Mouse (Mus musculus) small intestine, adult 2 months (tissue): ENCODE results near the gene Adamts6. TPM values are rescaled to one million over a fixed set of nuclear protein-coding genes. Genes with fewer than 3 reads are reported as not detected.

ENCODE experiments used
- H3K27ac ChIP-seq: fragments of 200-500 bp; 2 replicates; pipeline ENCODE4 v1.5.1; 2012; ENCODE audit warnings: low read depth, low read length, control low read depth, inconsistent platforms; ENCODE audit not compliant: insufficient read depth
- H3K27me3 ChIP-seq: fragments of 200-500 bp; 2 replicates; pipeline ENCODE4 v1.6.1; 2012; ENCODE audit warnings: mild to moderate bottlenecking, moderate library complexity, low read length, inconsistent platforms; ENCODE audit not compliant: control insufficient read depth, insufficient read depth
- H3K36me3 ChIP-seq: fragments of 200-500 bp; 2 replicates; pipeline ENCODE4 v1.6.1; 2012; ENCODE audit warnings: mild to moderate bottlenecking, low read length, control low read depth, inconsistent platforms; ENCODE audit not compliant: control insufficient read depth, insufficient read depth
- H3K4me1 ChIP-seq: fragments of 200-500 bp; 2 replicates; pipeline ENCODE4 v1.6.1; 2012; ENCODE audit warnings: low read length, inconsistent platforms, mixed read lengths; ENCODE audit not compliant: control insufficient read depth, insufficient read depth, insufficient read length
- H3K4me3 ChIP-seq: fragments of 200-500 bp; 2 replicates; pipeline ENCODE4 v1.5.1; 2012; ENCODE audit warnings: low read depth, mild to moderate bottlenecking, control low read depth, inconsistent platforms, low read length, moderate library complexity
- CTCF ChIP-seq: fragments of 200-500 bp; IDR thresholded peaks from 2 replicates; pipeline ENCODE4 v1.5.1; 2012; ENCODE audit warnings: low read depth, mild to moderate bottlenecking, control low read depth, inconsistent platforms, low read length, moderate library complexity, mixed read lengths; ENCODE audit not compliant: insufficient replicate concordance, insufficient read length; ENCODE audit errors: extremely low read depth
- POLR2A ChIP-seq: fragments of 200-500 bp; IDR thresholded peaks from 2 replicates; pipeline ENCODE4 v1.6.1; 2012; ENCODE audit warnings: low read depth, mild to moderate bottlenecking, control low read depth, inconsistent platforms, low read length, moderate library complexity
- WGBS: fragments of 180-500 bp; shearing (Covaris S2); methylation state at CpG from one replicate; pipeline ENCODE4 v1.1.7; 2018; 5-methylcytosine and 5-hydroxymethylcytosine counted together
- polyA plus RNA-seq: library from polyadenylated mRNA; depleted of rRNA; stranded (reverse); fragments of >200 nt; gene quantifications from 2 replicates; pipeline ENCODE4 v1.2.3, GENCODE M21; 2012

The Adamts6 gene
- polyA plus RNA-seq, 1 experiment = 0.68 TPM

DNA sequence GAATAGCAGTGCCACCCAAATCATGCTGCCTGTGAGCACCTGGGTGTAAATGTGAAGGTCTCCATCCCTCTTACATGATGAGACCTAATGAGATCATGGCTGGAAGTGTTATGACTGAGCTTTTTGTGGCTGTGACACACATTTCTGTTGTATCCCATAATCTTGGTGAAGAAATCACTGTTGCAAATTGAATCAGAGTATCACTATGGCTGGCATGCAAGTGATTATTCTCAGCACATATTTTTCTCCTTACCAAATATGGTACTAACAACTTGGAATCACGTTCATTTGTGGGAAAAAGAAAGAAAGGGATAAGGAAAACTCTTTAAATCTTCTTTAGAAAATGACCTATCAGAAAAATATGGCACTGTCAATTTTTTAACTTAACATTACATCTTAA lies 180.4 kb downstream of the Adamts6 start:
- H3K27ac ChIP-seq = no peak overlapping the region
- TF ChIP-seq POLR2A = no peak
- no peak for TF ChIP-seq CTCF
- H3K4me3 ChIP-seq = no peak overlapping the region
- no peaks in the 10 kb centered on the region for H3K36me3 ChIP-seq
- 57% methylated on average over 1 of the region's 1 CpGs for WGBS
- H3K27me3 ChIP-seq = no peaks in the 10 kb centered on the region
- no peaks in the 10 kb centered on the region for H3K4me1 ChIP-seq

DNA sequence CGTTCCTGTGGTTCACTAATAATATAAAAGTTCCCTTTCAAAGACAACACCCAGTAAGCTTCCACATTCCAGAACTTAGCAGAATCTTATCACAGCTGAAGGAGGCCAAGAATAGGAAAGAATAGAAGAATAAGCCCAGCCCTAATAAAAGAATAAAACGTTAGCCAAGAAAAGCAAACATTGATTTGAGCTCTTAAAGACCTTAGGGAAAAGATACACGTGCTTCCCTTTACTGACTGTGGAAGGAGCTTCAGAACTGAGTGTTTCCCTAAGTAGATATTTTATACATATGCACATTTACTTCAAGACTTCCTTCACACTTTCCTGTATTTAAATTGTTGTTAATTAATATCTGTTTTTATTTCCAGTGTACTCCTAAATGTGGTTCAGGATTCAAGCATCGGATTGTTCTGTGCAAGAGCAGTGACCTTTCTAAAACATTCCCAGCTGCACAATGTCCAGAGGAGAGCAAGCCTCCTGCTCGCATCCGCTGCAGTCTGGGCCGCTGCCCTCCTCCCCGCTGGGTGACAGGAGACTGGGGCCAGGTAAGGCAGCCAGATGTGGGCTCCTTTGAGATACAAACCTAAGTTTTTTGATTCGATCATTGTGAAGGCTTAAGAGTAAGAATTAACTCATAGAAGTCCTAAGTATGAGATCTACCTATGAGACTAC lies 188.8 kb downstream of the Adamts6 start:
- H3K27ac ChIP-seq = no peak overlapping the region
- H3K27me3 ChIP-seq = no peaks in the 10 kb centered on the region
- H3K36me3 ChIP-seq = no peaks in the 10 kb centered on the region
- TF ChIP-seq POLR2A (no peak), CTCF (no peak)
- whole genome bisulfite sequencing = 61% methylated on average over 9 of the region's 9 CpGs
- H3K4me1 ChIP-seq = no peaks in the 10 kb centered on the region
- H3K4me3 ChIP-seq = no peak overlapping the region

DNA sequence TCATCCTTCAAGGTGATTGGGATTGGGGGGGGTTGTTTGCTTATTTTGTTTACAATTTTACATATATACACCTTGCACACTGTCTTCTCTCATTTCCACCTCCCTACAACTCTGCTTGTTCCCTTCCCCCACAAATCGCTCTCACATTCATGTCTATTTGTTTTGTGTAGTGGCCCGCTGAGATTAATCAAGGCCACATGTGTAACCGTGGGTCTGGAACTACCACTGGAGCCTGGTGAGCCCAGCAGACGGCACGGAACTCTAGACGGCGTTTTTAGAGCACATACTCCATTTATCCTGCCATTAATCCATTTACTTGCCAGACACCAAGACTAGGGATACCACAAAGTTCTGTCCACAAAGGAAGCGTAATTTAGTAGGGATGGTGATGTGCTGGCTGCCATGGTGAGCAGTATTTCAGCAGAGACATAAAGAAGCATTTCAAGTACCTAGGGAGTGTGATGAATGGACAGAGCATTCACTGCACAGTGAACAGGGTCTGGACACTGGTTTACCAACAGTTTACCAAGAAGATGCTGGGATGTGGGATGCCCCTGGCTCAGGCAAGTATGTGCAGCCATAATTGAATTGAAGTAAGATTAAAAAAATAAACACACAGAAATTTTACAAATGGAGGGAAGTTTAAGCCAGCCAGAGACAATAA lies 194.9 kb downstream of the Adamts6 start:
- Histone ChIP-seq H3K4me1 (no peaks in the 10 kb centered on the region), H3K27ac (no peak overlapping the region), H3K36me3 (no peaks in the 10 kb centered on the region), H3K4me3 (no peak overlapping the region), H3K27me3 (no peaks in the 10 kb centered on the region)
- WGBS = 76% methylated on average over 8 of the region's 8 CpGs
- no peak for TF ChIP-seq POLR2A
- no peak for TF ChIP-seq CTCF

DNA sequence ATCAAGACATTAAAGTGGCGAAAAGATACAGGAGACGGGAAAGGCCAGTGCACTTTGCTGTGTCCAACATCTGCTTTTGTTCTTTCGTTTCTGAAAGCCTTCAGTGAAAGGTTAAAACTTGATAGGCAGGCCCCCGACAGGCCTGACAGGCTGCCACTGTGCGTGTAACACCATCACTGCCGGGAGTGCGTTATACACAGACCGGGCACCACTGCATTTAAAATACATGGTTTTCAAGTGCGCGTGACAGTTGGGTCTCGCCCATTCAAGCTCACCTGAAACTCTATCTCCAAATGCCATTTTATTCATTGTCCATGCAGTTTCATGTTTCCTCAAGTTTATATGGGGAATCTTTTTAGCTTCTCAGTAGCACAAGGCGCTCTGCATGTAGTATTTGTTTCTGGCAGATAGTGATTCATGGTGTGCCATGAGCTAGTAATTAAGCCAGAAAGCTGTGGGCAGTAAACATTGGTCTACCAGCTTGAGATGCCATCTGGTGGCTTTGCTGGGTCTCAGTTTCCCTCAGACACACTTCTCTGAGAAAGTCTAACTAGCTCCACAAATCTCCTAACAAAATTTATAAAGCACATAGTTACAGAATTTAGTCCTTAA lies 195.6 kb downstream of the Adamts6 start:
- H3K27ac ChIP-seq = no peak overlapping the region
- TF ChIP-seq POLR2A = no peak
- no peaks in the 10 kb centered on the region for H3K27me3 ChIP-seq
- H3K36me3 ChIP-seq = no peaks in the 10 kb centered on the region
- 93% methylated on average over 12 of the region's 12 CpGs for WGBS
- H3K4me3 ChIP-seq = no peak overlapping the region
- no peaks in the 10 kb centered on the region for H3K4me1 ChIP-seq

DNA sequence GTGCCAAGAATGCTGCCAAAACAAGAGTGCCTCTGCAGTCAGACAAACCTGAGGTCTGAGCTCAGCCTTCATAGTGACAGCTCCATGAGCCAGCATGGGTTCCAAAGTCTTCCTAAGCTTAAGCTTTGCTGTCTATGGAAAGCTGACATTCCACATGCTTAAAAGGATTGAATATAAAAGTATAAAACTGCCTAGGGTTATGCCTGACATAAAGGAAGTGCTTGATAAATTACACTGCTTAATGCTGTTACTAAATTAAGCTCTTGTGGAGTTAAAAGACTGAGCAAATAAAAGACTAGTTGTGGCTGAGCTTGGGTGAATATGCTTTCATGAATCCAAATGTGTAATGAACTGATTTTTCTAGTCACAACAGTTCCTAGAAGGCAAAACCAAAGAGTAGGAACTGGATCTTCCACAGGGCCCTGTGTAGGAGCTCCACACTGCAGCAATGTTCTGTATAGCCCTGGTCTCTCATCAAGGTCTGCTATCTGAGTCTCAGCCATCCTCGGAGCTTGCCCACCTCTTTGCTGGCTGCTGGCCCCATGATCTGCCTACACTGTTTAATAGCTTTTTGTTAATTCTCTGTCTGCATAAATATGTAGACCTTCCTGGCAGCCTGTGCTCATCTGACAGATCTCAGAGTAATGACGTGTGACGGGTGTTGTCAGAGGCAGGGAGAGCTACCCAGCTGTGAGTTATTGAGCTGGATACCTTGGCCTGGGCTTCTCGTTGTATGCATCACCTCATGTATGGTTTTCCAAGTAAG lies 203.6 kb downstream of the Adamts6 start:
- Histone ChIP-seq H3K36me3 (no peaks in the 10 kb centered on the region), H3K27me3 (no peaks in the 10 kb centered on the region; the same call in 1 of the 2 replicates), H3K4me1 (no peaks in the 10 kb centered on the region), H3K27ac (no peak overlapping the region), H3K4me3 (no peak overlapping the region)
- 66% methylated on average over 4 of the region's 4 CpGs for WGBS
- TF ChIP-seq POLR2A (no peak), CTCF (no peak)

DNA sequence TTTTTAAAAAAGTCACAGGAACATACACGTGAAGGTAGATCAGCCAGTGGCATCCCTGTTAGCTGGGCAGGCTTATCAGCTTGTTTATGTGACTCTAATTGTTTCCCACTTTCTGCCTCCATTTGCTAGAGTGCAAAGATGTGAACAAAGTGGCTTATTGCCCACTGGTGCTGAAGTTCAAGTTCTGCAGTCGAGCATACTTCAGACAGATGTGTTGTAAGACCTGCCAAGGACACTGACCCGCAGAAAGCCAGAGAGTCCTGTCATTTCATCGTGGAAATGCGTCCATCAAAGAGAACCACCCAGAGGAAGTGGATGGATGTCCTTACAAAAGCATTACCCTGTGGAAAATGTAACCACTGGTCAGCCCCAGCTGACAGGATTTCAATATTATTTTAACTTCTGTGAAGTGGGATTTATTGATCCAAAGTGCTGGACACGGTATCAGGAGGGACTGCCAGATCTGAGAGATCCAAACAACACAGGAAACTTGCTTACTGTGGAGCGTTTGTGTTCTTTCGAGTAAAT lies 205.9 kb downstream of the Adamts6 start:
- Histone ChIP-seq H3K36me3 (no peaks in the 10 kb centered on the region), H3K27ac (no peak overlapping the region), H3K27me3 (no peaks in the 10 kb centered on the region; the same call in 1 of the 2 replicates), H3K4me1 (no peaks in the 10 kb centered on the region), H3K4me3 (no peak overlapping the region)
- TF ChIP-seq CTCF (no peak), POLR2A (no peak)
- 36% methylated on average over 8 of the region's 8 CpGs for WGBS

DNA sequence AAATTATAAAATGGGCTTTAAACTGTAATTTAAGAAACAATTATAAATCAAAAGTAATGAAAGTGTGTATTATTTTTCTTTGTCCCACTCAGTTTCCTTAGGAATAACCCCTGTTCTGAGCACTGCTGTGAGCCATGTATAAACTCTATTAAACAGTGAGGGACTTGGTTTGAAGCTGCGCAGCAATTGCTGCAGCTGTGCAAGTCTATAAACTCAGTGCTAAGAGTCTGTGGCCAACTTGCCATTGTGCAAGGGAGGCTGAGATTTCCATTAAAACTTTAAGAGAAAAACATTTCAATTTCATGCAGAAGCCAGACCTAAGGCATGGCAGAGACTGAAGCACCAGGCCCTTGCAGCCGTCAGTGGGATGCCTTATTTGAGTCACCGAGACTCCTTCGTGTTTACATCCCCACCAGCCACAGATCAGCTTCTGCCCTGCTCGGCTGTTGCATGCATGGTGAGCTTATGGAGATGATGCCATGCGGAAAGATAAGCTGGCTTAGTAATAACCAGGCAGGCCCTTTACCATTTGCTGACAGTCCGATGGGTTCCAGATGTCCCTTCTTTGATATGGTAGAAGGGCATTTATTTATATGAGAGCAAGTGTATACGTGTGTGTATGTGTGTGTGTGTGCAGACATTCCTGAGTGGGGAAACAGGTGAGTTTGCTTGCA lies 206.7 kb downstream of the Adamts6 start:
- 81% methylated on average over 8 of the region's 8 CpGs for WGBS
- Histone ChIP-seq H3K4me3 (no peak overlapping the region), H3K4me1 (no peaks in the 10 kb centered on the region), H3K36me3 (no peaks in the 10 kb centered on the region), H3K27me3 (no peaks in the 10 kb centered on the region; the same call in 1 of the 2 replicates), H3K27ac (no peak overlapping the region)
- no peak for TF ChIP-seq POLR2A
- TF ChIP-seq CTCF = no peak
